Mouse (Mus musculus) forebrain, embryonic 12.5 days (tissue): Measurements from ENCODE around the gene Olfr463. TPM values are rescaled to one million over a fixed set of nuclear protein-coding genes. Genes with fewer than 3 reads are reported as not detected.

Experiments
- ATAC-seq: fragments of 200-750 bp; cut with Nextera tagmentation; 2 replicates; pipeline ENCODE4 v1.8.0; 2017; ENCODE audit warnings: moderate TSS enrichment; ENCODE audit not compliant: low FRiP score
- H3K27ac ChIP-seq: fragments of 300-500 bp; sonication (generic); 2 replicates; pipeline ENCODE4 v1.5.1; 2016; ENCODE audit warnings: mild to moderate bottlenecking
- H3K27me3 ChIP-seq: fragments of 300-500 bp; sonication (generic); 2 replicates; pipeline ENCODE4 v1.6.1; 2016; ENCODE audit warnings: mild to moderate bottlenecking
- H3K36me3 ChIP-seq: fragments of 300-500 bp; sonication (generic); replicated peaks from 2 replicates; pipeline ENCODE4 v1.6.1; 2016; ENCODE audit warnings: mild to moderate bottlenecking
- H3K4me1 ChIP-seq: fragments of 300-500 bp; sonication (generic); 2 replicates; pipeline ENCODE4 v1.6.1; 2016
- H3K4me2 ChIP-seq: fragments of 300-500 bp; sonication (generic); 2 replicates; pipeline ENCODE4 v1.6.1; 2016; ENCODE audit warnings: mild to moderate bottlenecking, moderate library complexity
- H3K4me3 ChIP-seq: fragments of 300-500 bp; sonication (generic); replicated peaks from 2 replicates; pipeline ENCODE4 v1.5.1; 2016; ENCODE audit warnings: mild to moderate bottlenecking
- H3K9ac ChIP-seq: fragments of 300-500 bp; sonication (generic); 2 replicates; pipeline ENCODE4 v1.6.1; 2016; ENCODE audit warnings: mild to moderate bottlenecking
- H3K9me3 ChIP-seq: fragments of 300-500 bp; sonication (generic); 2 replicates; pipeline ENCODE4 v1.6.1; 2016
- WGBS: fragments of 180-500 bp; shearing (Covaris S2); methylation state at CpG from one replicate; pipeline ENCODE4 v1.1.7; 2016; 5-methylcytosine and 5-hydroxymethylcytosine counted together
- polyA plus RNA-seq: library from polyadenylated mRNA; unstranded; fragments of >200 nt; fragmentation: Nextera tagmentation; extraction: Ambion mirVana; gene quantifications from 2 replicates; pipeline ENCODE4 v1.2.1, GENCODE M21; 2016

Gene Olfr463
- polyA plus RNA-seq, result not detected in 2 replicates

DNA sequence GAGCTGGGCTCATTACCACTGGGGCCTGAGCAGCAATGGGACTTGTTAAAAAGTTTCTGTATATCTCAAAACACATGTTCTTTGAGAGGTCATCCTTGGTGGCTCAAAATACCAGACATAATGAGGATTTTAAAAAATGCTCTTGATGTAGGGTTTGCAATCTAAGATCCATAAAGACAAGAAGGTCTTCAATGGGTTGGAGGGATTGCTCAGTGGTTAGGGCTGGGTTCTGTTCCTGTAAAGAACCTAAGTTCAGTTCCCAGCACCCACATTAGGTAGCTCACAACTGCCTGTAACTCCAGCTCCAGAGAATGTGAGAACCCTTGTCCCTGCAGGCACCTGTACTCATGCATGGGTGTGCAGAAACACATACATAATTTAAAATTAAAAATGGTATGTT, at the start of gene Olfr463:
Gene Olfr463 (minus strand): TSS at position 101 of the 400 bp plus-strand sequence.
- Histone ChIP-seq H3K27ac (no peak within 1 kb of the TSS), H3K36me3 (no peaks in the 10 kb centered on the region), H3K4me3 (no peak within 1 kb of the TSS), H3K27me3 (peaks cover 4% of the 10 kb centered on the region; the same call in 1 of the 2 replicates), H3K9me3 (no peaks in the 10 kb centered on the region), H3K4me1 (no peaks in the 10 kb centered on the region), H3K9ac (no peak within 1 kb of the TSS), H3K4me2 (no peak within 1 kb of the TSS)
- ATAC-seq, result no peak

DNA sequence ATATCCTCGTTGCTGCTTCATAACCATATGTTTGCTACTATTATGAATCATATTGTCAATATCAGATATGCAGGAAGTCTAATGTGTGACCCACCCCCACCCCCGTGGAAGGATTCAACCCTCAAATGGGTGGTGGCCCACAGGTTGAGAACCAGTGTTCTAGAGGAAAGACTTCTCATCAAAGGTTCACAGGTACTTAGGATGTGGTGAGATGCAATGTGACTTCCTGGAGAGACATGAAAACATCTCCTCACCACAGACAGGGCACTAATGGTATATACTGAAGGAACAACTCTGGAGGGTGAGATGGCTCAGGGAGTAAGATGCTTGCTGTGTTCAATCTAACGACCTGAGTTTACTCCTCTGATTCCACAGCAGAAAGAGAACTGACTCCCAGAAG, 38.3 kb upstream of the Olfr463 start:
- H3K9ac ChIP-seq, result no peak overlapping the region
- 76% methylated on average over 3 of the region's 3 CpGs for WGBS
- H3K4me3 ChIP-seq, result no peak overlapping the region
- no peak overlapping the region for H3K27ac ChIP-seq
- no peaks in the 10 kb centered on the region for H3K36me3 ChIP-seq
- no peaks in the 10 kb centered on the region for H3K4me1 ChIP-seq
- ATAC-seq, result no peak
- no peak overlapping the region for H3K4me2 ChIP-seq
- no peaks in the 10 kb centered on the region for H3K9me3 ChIP-seq
- H3K27me3 ChIP-seq, result no peaks in the 10 kb centered on the region; the same call in 1 of the 2 replicates

DNA sequence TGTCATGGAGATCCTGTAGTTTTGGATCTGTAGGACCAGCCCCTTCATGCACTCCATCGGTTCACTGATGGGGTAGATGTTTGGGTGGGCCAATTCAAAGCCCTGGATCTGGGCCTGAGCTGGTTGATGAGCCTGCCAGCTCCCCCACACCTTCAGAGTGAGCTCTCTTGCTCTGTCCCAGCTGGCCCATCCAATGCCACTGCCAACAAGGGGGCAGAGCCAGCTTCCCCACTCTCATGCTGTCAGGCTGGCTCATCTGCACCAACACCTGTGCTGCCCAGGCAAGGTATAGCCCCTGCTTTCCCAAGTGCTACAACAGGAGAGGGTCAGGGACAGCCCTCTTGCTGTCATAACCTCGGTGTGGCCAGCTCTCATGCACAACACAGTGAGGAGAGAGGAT, 36.5 kb upstream of the Olfr463 start:
- H3K27ac ChIP-seq, result no peak overlapping the region
- WGBS, result 88% methylated on average over 2 of the region's 2 CpGs
- no peak overlapping the region for H3K4me2 ChIP-seq
- no peak overlapping the region for H3K9ac ChIP-seq
- H3K27me3 ChIP-seq, result no peaks in the 10 kb centered on the region; the same call in 1 of the 2 replicates
- ATAC-seq, result no peak
- no peaks in the 10 kb centered on the region for H3K4me1 ChIP-seq
- H3K36me3 ChIP-seq, result no peaks in the 10 kb centered on the region
- no peaks in the 10 kb centered on the region for H3K9me3 ChIP-seq
- H3K4me3 ChIP-seq, result no peak overlapping the region

- Histone ChIP-seq H3K9me3 (no peaks in the 10 kb centered on the region), H3K27me3 (no peaks in the 10 kb centered on the region; the same call in 1 of the 2 replicates), H3K4me2 (no peak overlapping the region), H3K36me3 (no peaks in the 10 kb centered on the region), H3K4me1 (no peaks in the 10 kb centered on the region), H3K27ac (no peak overlapping the region), H3K4me3 (no peak overlapping the region), H3K9ac (no peak overlapping the region)
- ATAC-seq, result no peak
- 89% methylated on average over 2 of the region's 2 CpGs for WGBS
Observed at GRCm38 (mm10) chr11:87930348-87930747, 33.2 kb upstream of the Olfr463 start.

DNA sequence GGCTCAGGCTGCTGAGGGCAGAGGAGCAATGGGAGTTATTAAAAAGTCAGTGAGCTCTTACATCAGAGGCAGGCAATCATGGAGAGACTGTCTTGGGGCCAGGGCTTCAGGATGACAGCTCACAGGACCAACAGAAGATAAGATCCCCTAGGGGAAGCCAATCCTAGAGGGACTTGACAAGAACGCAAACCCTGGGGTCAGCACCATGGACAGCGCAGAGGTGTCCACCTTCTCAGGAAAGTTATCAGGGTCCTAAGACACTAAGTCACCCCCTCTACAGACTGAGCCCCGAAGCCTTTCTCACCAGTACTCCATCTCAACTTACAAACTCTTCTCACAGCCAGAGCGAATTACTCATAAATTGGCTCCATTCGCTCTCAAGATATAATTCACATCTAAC, 23.8 kb upstream of the Olfr463 start, which contains the start of gene Olfr464:
Gene Olfr464 (minus strand): TSS at position 2 of the 400 bp plus-strand sequence.
- ATAC-seq, result no peak
- Histone ChIP-seq H3K27ac (no peak within 1 kb of the TSS), H3K4me2 (no peak within 1 kb of the TSS), H3K9me3 (no peaks in the 10 kb centered on the region), H3K36me3 (no peaks in the 10 kb centered on the region), H3K27me3 (0 out of 2 replicates have a peak, but pooled peaks cover 4% of the 10 kb centered on the region), H3K4me1 (no peaks in the 10 kb centered on the region), H3K4me3 (no peak within 1 kb of the TSS), H3K9ac (no peak within 1 kb of the TSS)
- WGBS, result 31% methylated on average over 5 of the region's 5 CpGs

GRCm38 (mm10) chr11:87920301-87920700, 23.1 kb upstream of the Olfr463 start:
- H3K4me2 ChIP-seq, result no peak overlapping the region
- 70% methylated on average over 2 of the region's 2 CpGs for WGBS
- no peak overlapping the region for H3K4me3 ChIP-seq
- ATAC-seq, result no peak
- no peak overlapping the region for H3K9ac ChIP-seq
- H3K4me1 ChIP-seq, result no peaks in the 10 kb centered on the region
- no peak overlapping the region for H3K27ac ChIP-seq
- H3K9me3 ChIP-seq, result no peaks in the 10 kb centered on the region
- H3K27me3 ChIP-seq, result 0 out of 2 replicates have a peak, but pooled peaks cover 4% of the 10 kb centered on the region
- no peaks in the 10 kb centered on the region for H3K36me3 ChIP-seq

GRCm38 (mm10) chr11:87916005-87916404, 18.8 kb upstream of the Olfr463 start:
- Histone ChIP-seq H3K4me1 (no peaks in the 10 kb centered on the region), H3K36me3 (no peaks in the 10 kb centered on the region), H3K27ac (no peak overlapping the region), H3K9ac (no peak overlapping the region), H3K27me3 (0 out of 2 replicates have a peak, but pooled peaks cover 4% of the 10 kb centered on the region), H3K4me2 (no peak overlapping the region), H3K4me3 (no peak overlapping the region), H3K9me3 (no peaks in the 10 kb centered on the region)
- no peak for ATAC-seq
- 95% methylated on average over 1 of the region's 1 CpGs for WGBS

GRCm38 (mm10) chr11:87904331-87904730, 7.1 kb upstream of the Olfr463 start:
- Histone ChIP-seq H3K27ac (no peak overlapping the region), H3K4me2 (no peak overlapping the region), H3K4me1 (no peaks in the 10 kb centered on the region), H3K36me3 (no peaks in the 10 kb centered on the region), H3K9ac (no peak overlapping the region), H3K27me3 (no peaks in the 10 kb centered on the region), H3K4me3 (no peak overlapping the region), H3K9me3 (no peaks in the 10 kb centered on the region)
- WGBS, result 76% methylated on average over 3 of the region's 3 CpGs
- ATAC-seq, result no peak

GRCm38 (mm10) chr11:87892168-87892567, 5.0 kb downstream of the Olfr463 start, which contains the start of gene Olfr462:
Gene Olfr462 (minus strand): TSS chr11:87892268.
- Histone ChIP-seq H3K4me3 (no peak within 1 kb of the TSS), H3K27ac (no peak within 1 kb of the TSS), H3K9ac (no peak within 1 kb of the TSS), H3K4me1 (no peaks in the 10 kb centered on the region), H3K36me3 (no peaks in the 10 kb centered on the region), H3K4me2 (no peak within 1 kb of the TSS), H3K27me3 (no peaks in the 10 kb centered on the region), H3K9me3 (no peaks in the 10 kb centered on the region)
- ATAC-seq, result no peak
- WGBS, result 92% methylated on average over 6 of the region's 6 CpGs

- Histone ChIP-seq H3K9ac (no peak overlapping the region), H3K4me2 (no peak overlapping the region), H3K4me1 (no peaks in the 10 kb centered on the region), H3K27ac (no peak overlapping the region), H3K4me3 (no peak overlapping the region), H3K9me3 (no peaks in the 10 kb centered on the region), H3K36me3 (no peaks in the 10 kb centered on the region), H3K27me3 (no peaks in the 10 kb centered on the region)
- 86% methylated on average over 5 of the region's 5 CpGs for WGBS
- no peak for ATAC-seq
Observed at GRCm38 (mm10) chr11:87884856-87885255, 12.3 kb downstream of the Olfr463 start.

- WGBS, result 48% methylated on average over 5 of the region's 5 CpGs
Observed at GRCm38 (mm10) chr11:87883493-87883892, 13.7 kb downstream of the Olfr463 start.

GRCm38 (mm10) chr11:87881714-87882113, 15.5 kb downstream of the Olfr463 start:
- Histone ChIP-seq H3K27ac (no peak overlapping the region), H3K36me3 (no peaks in the 10 kb centered on the region), H3K4me3 (no peak overlapping the region), H3K9ac (no peak overlapping the region), H3K27me3 (no peaks in the 10 kb centered on the region), H3K4me1 (no peaks in the 10 kb centered on the region), H3K9me3 (no peaks in the 10 kb centered on the region), H3K4me2 (no peak overlapping the region)
- WGBS, result 84% methylated on average over 4 of the region's 4 CpGs
- no peak for ATAC-seq

More at GRCm38 (mm10) chr11:87883493-87883892, 13.7 kb downstream of the Olfr463 start:
- H3K27ac ChIP-seq, result no peak overlapping the region
- no peaks in the 10 kb centered on the region for H3K36me3 ChIP-seq
- H3K9me3 ChIP-seq, result no peaks in the 10 kb centered on the region
- no peaks in the 10 kb centered on the region for H3K4me1 ChIP-seq
- no peak overlapping the region for H3K4me2 ChIP-seq
- H3K9ac ChIP-seq, result no peak overlapping the region
- H3K4me3 ChIP-seq, result no peak overlapping the region
- ATAC-seq, result no peak
- H3K27me3 ChIP-seq, result no peaks in the 10 kb centered on the region

GRCm38 (mm10) chr11:87879826-87880225, 17.4 kb downstream of the Olfr463 start:
- H3K4me2 ChIP-seq, result no peak overlapping the region
- H3K4me3 ChIP-seq, result no peak overlapping the region
- no peaks in the 10 kb centered on the region for H3K36me3 ChIP-seq
- H3K27me3 ChIP-seq, result no peaks in the 10 kb centered on the region
- H3K9ac ChIP-seq, result no peak overlapping the region
- ATAC-seq, result no peak
- no peaks in the 10 kb centered on the region for H3K4me1 ChIP-seq
- WGBS, result 65% methylated on average over 9 of the region's 9 CpGs
- no peak overlapping the region for H3K27ac ChIP-seq
- H3K9me3 ChIP-seq, result no peaks in the 10 kb centered on the region
